Mouse (Mus musculus): ENCODE measurements around the gene Cyp26c1. TPM values are rescaled to one million over a fixed set of nuclear protein-coding genes. Genes with fewer than 3 reads are reported as not detected.

The Cyp26c1 gene
- polyA plus RNA-seq, 1 experiment from 2014 or later: not detected

GRCm38 (mm10) chr19:37686941-37687850 lies 1.8 kb downstream of the Cyp26c1 start:
- H3K4me2 ChIP-seq: peak overlapping the region; percentile 43
- H3K27ac ChIP-seq (replicated peaks): no peak overlapping the region
- peak overlapping the region; percentile 21 for H3K4me3 ChIP-seq
- no peaks in the 10 kb centered on the region for H3K9me3 ChIP-seq
- peaks cover 27% of the 10 kb centered on the region for H3K4me1 ChIP-seq
- WGBS: 6% methylated on average over 62 of the region's 62 CpGs
- peaks cover 99% of the 10 kb centered on the region for H3K27me3 ChIP-seq (replicated peaks)
- no peak for ATAC-seq (ENCODE audit: extremely low read depth, insufficient number of reproducible peaks, low FRiP score, low TSS enrichment)
- 0 out of 2 replicates have a peak, but pooled peaks cover 2% of the 10 kb centered on the region for H3K36me3 ChIP-seq
- no peak overlapping the region for H3K9ac ChIP-seq

- Histone ChIP-seq H3K27me3 (replicated peaks) (peaks cover 100% of the 10 kb centered on the region), H3K36me3 (no peaks in the 10 kb centered on the region), H3K9me3 (no peaks in the 10 kb centered on the region), H3K27ac (replicated peaks) (no peak overlapping the region), H3K4me2 (no peak overlapping the region), H3K4me1 (peaks cover 34% of the 10 kb centered on the region), H3K9ac (no peak overlapping the region), H3K4me3 (no peak overlapping the region)
- no peak for ATAC-seq (ENCODE audit: extremely low read depth, insufficient number of reproducible peaks, low FRiP score, low TSS enrichment)
- WGBS: 61% methylated on average over 5 of the region's 5 CpGs
These were observed 4.1 kb downstream of the Cyp26c1 start for GRCm38 (mm10) chr19:37689478-37689877.

- H3K9me3 ChIP-seq: no peaks in the 10 kb centered on the region
- peak overlapping the region; percentile 30 for H3K4me3 ChIP-seq
- H3K9ac ChIP-seq: no peak overlapping the region
- 8% methylated on average over 29 of the region's 29 CpGs for WGBS
- H3K4me1 ChIP-seq: peaks cover 33% of the 10 kb centered on the region
- H3K4me2 ChIP-seq: peak overlapping the region; percentile 53
- no peak for ATAC-seq (ENCODE audit: extremely low read depth, insufficient number of reproducible peaks, low FRiP score, low TSS enrichment)
- H3K27me3 ChIP-seq (replicated peaks): peaks cover 100% of the 10 kb centered on the region
- no peak overlapping the region for H3K27ac ChIP-seq (replicated peaks)
- no peaks in the 10 kb centered on the region for H3K36me3 ChIP-seq
These were observed 5.3 kb downstream of the Cyp26c1 start for GRCm38 (mm10) chr19:37690716-37691115.

- Histone ChIP-seq H3K9ac (peak overlapping the region; percentile 61; the same call in 1 of the 2 replicates), H3K27ac (replicated peaks) (no peak overlapping the region), H3K4me3 (peak overlapping the region; percentile 54), H3K36me3 (no peaks in the 10 kb centered on the region), H3K27me3 (replicated peaks) (peaks cover 100% of the 10 kb centered on the region), H3K4me1 (peaks cover 39% of the 10 kb centered on the region), H3K9me3 (no peaks in the 10 kb centered on the region), H3K4me2 (peak overlapping the region; percentile 83)
- 3% methylated on average over 40 of the region's 40 CpGs for WGBS
- no peak for ATAC-seq (ENCODE audit: extremely low read depth, insufficient number of reproducible peaks, low FRiP score, low TSS enrichment)
These were observed 7.5 kb downstream of the Cyp26c1 start for GRCm38 (mm10) chr19:37692879-37693278.

GRCm38 (mm10) chr19:37695146-37695545 lies 9.8 kb downstream of the Cyp26c1 start:
- Histone ChIP-seq H3K36me3 (no peaks in the 10 kb centered on the region), H3K9me3 (no peaks in the 10 kb centered on the region), H3K4me3 (no peak overlapping the region), H3K4me1 (peaks cover 52% of the 10 kb centered on the region), H3K27me3 (replicated peaks) (peaks cover 100% of the 10 kb centered on the region), H3K4me2 (no peak overlapping the region), H3K9ac (no peak overlapping the region), H3K27ac (replicated peaks) (no peak overlapping the region)
- WGBS: 55% methylated on average over 13 of the region's 13 CpGs
- no peak for ATAC-seq (ENCODE audit: extremely low read depth, insufficient number of reproducible peaks, low FRiP score, low TSS enrichment)

- H3K36me3 ChIP-seq: no peaks in the 10 kb centered on the region
- 0 out of 2 replicates have a peak overlapping the region, but pooled peaks have one; percentile 3 for H3K9ac ChIP-seq
- H3K4me1 ChIP-seq: peaks cover 47% of the 10 kb centered on the region
- peak overlapping the region; percentile 54 for H3K4me3 ChIP-seq
- no peak overlapping the region for H3K27ac ChIP-seq (replicated peaks)
- peaks cover 100% of the 10 kb centered on the region for H3K27me3 ChIP-seq (replicated peaks)
- WGBS: 5% methylated on average over 42 of the region's 42 CpGs
- ATAC-seq (ENCODE audit: extremely low read depth, insufficient number of reproducible peaks, low FRiP score, low TSS enrichment): no peak
- H3K4me2 ChIP-seq: peak overlapping the region; percentile 83
- H3K9me3 ChIP-seq: no peaks in the 10 kb centered on the region
These were observed 10.6 kb downstream of the Cyp26c1 start for GRCm38 (mm10) chr19:37695762-37696602.

- no peak for ATAC-seq (ENCODE audit: extremely low read depth, insufficient number of reproducible peaks, low FRiP score, low TSS enrichment)
- under 1% methylated on average over 22 of the region's 22 CpGs for WGBS
- no peaks in the 10 kb centered on the region for H3K9me3 ChIP-seq
- H3K9ac ChIP-seq: 0 out of 2 replicates have a peak overlapping the region, but pooled peaks have one; percentile 10
- H3K27ac ChIP-seq (replicated peaks): no peak overlapping the region
- H3K4me2 ChIP-seq: peak overlapping the region; percentile 83
- peaks cover 100% of the 10 kb centered on the region for H3K27me3 ChIP-seq (replicated peaks)
- H3K4me3 ChIP-seq: peak overlapping the region; percentile 54
- H3K4me1 ChIP-seq: peaks cover 47% of the 10 kb centered on the region
- H3K36me3 ChIP-seq: no peaks in the 10 kb centered on the region
These were observed 11.4 kb downstream of the Cyp26c1 start for GRCm38 (mm10) chr19:37696603-37697334.

GRCm38 (mm10) chr19:37697335-37697636 lies 11.9 kb downstream of the Cyp26c1 start:
- under 1% methylated on average over 18 of the region's 18 CpGs for WGBS
- ATAC-seq (ENCODE audit: extremely low read depth, insufficient number of reproducible peaks, low FRiP score, low TSS enrichment): no peak
- Histone ChIP-seq H3K9ac (peak overlapping the region; percentile 40; the same call in 1 of the 2 replicates), H3K27me3 (replicated peaks) (peaks cover 100% of the 10 kb centered on the region), H3K4me3 (peak overlapping the region; percentile 54), H3K27ac (replicated peaks) (no peak overlapping the region), H3K9me3 (no peaks in the 10 kb centered on the region), H3K4me1 (peaks cover 50% of the 10 kb centered on the region), H3K36me3 (no peaks in the 10 kb centered on the region), H3K4me2 (peak overlapping the region; percentile 83)

- Histone ChIP-seq H3K4me1 (peaks cover 49% of the 10 kb centered on the region), H3K9me3 (no peaks in the 10 kb centered on the region), H3K27me3 (replicated peaks) (peaks cover 100% of the 10 kb centered on the region), H3K36me3 (no peaks in the 10 kb centered on the region), H3K4me3 (peak within 1 kb of the TSS; percentile 54), H3K4me2 (peak within 1 kb of the TSS; percentile 83), H3K9ac (peak within 1 kb of the TSS; percentile 40; the same call in 1 of the 2 replicates), H3K27ac (replicated peaks) (no peak within 1 kb of the TSS)
- WGBS: under 1% methylated on average over 51 of the region's 51 CpGs
- no peak for ATAC-seq (ENCODE audit: extremely low read depth, insufficient number of reproducible peaks, low FRiP score, low TSS enrichment)
These were observed 12.4 kb downstream of the Cyp26c1 start, which contains the start of gene Cyp26a1 for GRCm38 (mm10) chr19:37697651-37698272. TSS of gene Cyp26a1 (plus strand) at chr19:37697798.

- Histone ChIP-seq H3K27ac (replicated peaks) (no peak overlapping the region), H3K4me1 (peaks cover 42% of the 10 kb centered on the region), H3K27me3 (replicated peaks) (peaks cover 100% of the 10 kb centered on the region), H3K36me3 (no peaks in the 10 kb centered on the region), H3K4me2 (peak overlapping the region; percentile 83), H3K9ac (no peak overlapping the region), H3K4me3 (peak overlapping the region; percentile 54), H3K9me3 (no peaks in the 10 kb centered on the region)
- 0 out of 2 replicates have a peak, but pooled peaks have one; percentile 22 for ATAC-seq (ENCODE audit: extremely low read depth, insufficient number of reproducible peaks, low FRiP score, low TSS enrichment)
- WGBS: under 1% methylated on average over 63 of the region's 63 CpGs
These were observed 13.1 kb downstream of the Cyp26c1 start for GRCm38 (mm10) chr19:37698273-37699160.
